In the genomic region with DNA sequence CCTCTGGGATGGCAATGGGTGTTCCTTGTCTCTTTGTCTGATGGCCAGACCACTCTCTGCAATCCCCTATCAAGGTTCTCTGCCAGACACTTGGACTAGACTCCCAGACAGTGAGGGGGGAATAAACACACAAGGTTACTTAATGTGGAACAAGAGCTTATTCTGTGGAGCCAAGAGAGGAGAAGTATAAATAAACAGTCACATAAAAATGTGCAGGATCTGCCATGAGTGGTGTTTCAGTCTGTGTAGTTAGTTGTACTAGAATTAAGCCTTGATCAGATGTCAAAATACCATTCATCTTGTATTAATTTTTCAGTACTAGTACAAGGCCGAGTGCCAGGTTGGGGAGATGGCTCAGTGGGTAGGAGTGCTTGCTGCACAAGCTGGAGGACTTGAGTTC, we compare ENCODE assay signal across 31 mouse cellular contexts. TPM values are rescaled to one million over a fixed set of nuclear protein-coding genes. Genes with fewer than 3 reads are reported as not detected.
DNase-seq lines count a peak whose midpoint lies in the region; ATAC-seq and TF ChIP-seq lines count a peak whose summit lies in the region.
"Had no signal": no experiment of that assay in that cellular context is flagged by ENCODE, and none has a peak within 500 bp of the region (broad histone marks: within the 10 kb centered on the region; RNA-seq: fewer than 3 reads in every experiment).

No protein-coding gene starts in this region.

- peak; percentile 68 for DNase-seq in lung, postnatal 10 days
- DNase-seq in lung, adult 18-20 months, result no peak
- DNase-seq in adipocyte (ENCODE audit: low spot score), result peak; percentile 32
- no peak for DNase-seq in stomach, postnatal 0 days (ENCODE audit: low spot score)
- DNase-seq in kidney, postnatal 10 days, result no peak
- DNase-seq: adrenal gland, adult 8-10 months; B cell, adult 2 months; cerebellum, adult 2 months; cerebellum, postnatal 25 days; forebrain, postnatal 0 days; gastrocnemius, postnatal 14 days; heart, adult 18-20 months; kidney, adult 18-20 months; kidney, postnatal 36 days; liver, postnatal 0 days; midbrain, embryonic 14.5 days; thymus, adult 2 months; thymus, postnatal 36 days had no signal

- no peaks in the 10 kb centered on the region for H3K36me3 ChIP-seq in embryonic facial prominence, embryonic 15.5 days
- H3K36me3 ChIP-seq in stomach, postnatal 0 days (ENCODE audit: control insufficient read depth, insufficient read depth, low read length), result no peaks in the 10 kb centered on the region
- H3K36me3 ChIP-seq: forebrain, embryonic 12.5 days; heart, embryonic 12.5 days; hindbrain, embryonic 10.5 days; hindbrain, embryonic 15.5 days; kidney, embryonic 15.5 days; limb, embryonic 13.5 days had no signal

- 56% methylated on average over 1 of the region's 1 CpGs for WGBS in embryonic facial prominence, embryonic 15.5 days
- 37% methylated on average over 1 of the region's 1 CpGs for whole genome bisulfite sequencing in stomach, postnatal 0 days

- no peak overlapping the region for H3K9ac ChIP-seq in embryonic facial prominence, embryonic 15.5 days
- no peak overlapping the region for H3K9ac ChIP-seq in stomach, postnatal 0 days (ENCODE audit: low read length)
- H3K9ac ChIP-seq: forebrain, embryonic 12.5 days; forebrain, postnatal 0 days; heart, embryonic 12.5 days; hindbrain, embryonic 15.5 days; kidney, embryonic 15.5 days; limb, embryonic 13.5 days; liver, postnatal 0 days had no signal

- H3K27me3 ChIP-seq in embryonic facial prominence, embryonic 15.5 days, result no peaks in the 10 kb centered on the region
- no peaks in the 10 kb centered on the region for H3K27me3 ChIP-seq in stomach, postnatal 0 days (ENCODE audit: control insufficient read depth, insufficient read depth, low read length)
- H3K27me3 ChIP-seq: forebrain, embryonic 12.5 days; heart, embryonic 12.5 days; hindbrain, embryonic 15.5 days; kidney, embryonic 15.5 days; limb, embryonic 13.5 days had no signal

- no peak overlapping the region for H3K4me3 ChIP-seq in embryonic facial prominence, embryonic 15.5 days (replicated peaks)
- no peak overlapping the region for H3K4me3 ChIP-seq in stomach, postnatal 0 days (ENCODE audit: low read depth, low read length)
- H3K4me3 ChIP-seq: erythroblast, embryonic 14.5 days; forebrain, embryonic 12.5 days; heart, embryonic 12.5 days; hindbrain, embryonic 10.5 days; hindbrain, embryonic 15.5 days; kidney, embryonic 15.5 days; layer of hippocampus, adult 2 months; limb, embryonic 13.5 days; megakaryocyte, embryonic 14.5 days had no signal

- no peak overlapping the region for H3K4me2 ChIP-seq in embryonic facial prominence, embryonic 15.5 days (replicated peaks)
- H3K4me2 ChIP-seq in stomach, postnatal 0 days (replicated peaks; ENCODE audit: low read depth), result no peak overlapping the region
- H3K4me2 ChIP-seq: forebrain, embryonic 12.5 days; heart, embryonic 12.5 days; hindbrain, embryonic 15.5 days; kidney, embryonic 15.5 days; limb, embryonic 13.5 days; liver, embryonic 11.5 days had no signal

- no peak overlapping the region for H3K27ac ChIP-seq in embryonic facial prominence, embryonic 15.5 days (replicated peaks)
- no peak overlapping the region for H3K27ac ChIP-seq in stomach, postnatal 0 days (replicated peaks)
- H3K27ac ChIP-seq: forebrain, embryonic 12.5 days; hindbrain, embryonic 10.5 days; hindbrain, embryonic 15.5 days; kidney, embryonic 15.5 days; layer of hippocampus, adult 2 months; limb, embryonic 13.5 days had no signal

- no peak for TF ChIP-seq CTCF in stomach, postnatal 0 days (IDR thresholded peaks at IDR 0.05; ENCODE audit: low read depth)

- H3K9me3 ChIP-seq in embryonic facial prominence, embryonic 15.5 days (replicated peaks), result 0 out of 2 replicates have a peak, but pooled peaks cover 4% of the 10 kb centered on the region
- no peaks in the 10 kb centered on the region for H3K9me3 ChIP-seq in stomach, postnatal 0 days (ENCODE audit: control insufficient read depth, low read length)
- H3K9me3 ChIP-seq: kidney, embryonic 15.5 days had no signal

- 0 out of 2 replicates have a peak, but pooled peaks have one; percentile 45 for ATAC-seq in embryonic facial prominence, embryonic 15.5 days (ENCODE audit: insufficient number of reproducible peaks, low FRiP score, low TSS enrichment, low read depth)
- peak; percentile 67; the same call in 1 of the 2 replicates for ATAC-seq in stomach, postnatal 0 days (ENCODE audit: low FRiP score, low TSS enrichment)
- ATAC-seq: activated CD4-positive, CD25-positive, alpha-beta regulatory T cell, adult 4 months; forebrain, postnatal 0 days; inflammation-experienced regulatory T-cells, adult 6 months; liver, postnatal 0 days had no signal

- H3K4me1 ChIP-seq in embryonic facial prominence, embryonic 15.5 days, result peaks cover 20% of the 10 kb centered on the region
- H3K4me1 ChIP-seq in stomach, postnatal 0 days (replicated peaks; ENCODE audit: control insufficient read depth, insufficient read depth), result no peaks in the 10 kb centered on the region

- TF ChIP-seq EP300 in stomach, postnatal 0 days (optimal IDR thresholded peaks at IDR 0.05), result no peak

RNA-seq across cellular contexts. Expression of a gene that starts 34.7 kb away (rescaled TPM):
- polyA plus RNA-seq in embryonic facial prominence, embryonic 15.5 days (2015; fragmentation: Nextera tagmentation; extraction: Ambion mirVana), result 57.3 and 60.1 TPM in 2 replicates
- polyA plus RNA-seq in stomach, postnatal 0 days (2015; fragmentation: Nextera tagmentation; extraction: Ambion mirVana), result 24.4 and 32.1 TPM in 2 replicates
- polyA plus RNA-seq: activated CD4-positive, CD25-positive, alpha-beta regulatory T cell, adult 4 months; inflammation-experienced regulatory T-cells, adult 6 months had no signal

RNA-seq across cellular contexts. Expression of a gene that starts 39.0 kb away (rescaled TPM):
- 7.6 and 8.7 TPM in 2 replicates for polyA plus RNA-seq in embryonic facial prominence, embryonic 15.5 days (2015; fragmentation: Nextera tagmentation; extraction: Ambion mirVana)
- polyA plus RNA-seq in stomach, postnatal 0 days (2015; fragmentation: Nextera tagmentation; extraction: Ambion mirVana), result 16.6 and 17.0 TPM in 2 replicates

Comparison
In these comparisons a context has a peak if more than half of its experiments do, and no peak if none do; other contexts are left out.
1. DNase-seq: peak in lung, postnatal 10 days (single experiment) and adipocyte (single experiment); none in lung, adult 18-20 months (0 of 2), stomach, postnatal 0 days (single experiment) and kidney, postnatal 10 days (single experiment).